Mouse (Mus musculus) adrenal gland, adult 10 weeks (tissue): ENCODE measurements around the gene Slc4a7. TPM values are rescaled to one million over a fixed set of nuclear protein-coding genes. Genes with fewer than 3 reads are reported as not detected.

Experiments used
- polyA plus RNA-seq: library from polyadenylated mRNA; stranded (reverse); fragments of 350-450 nt; fragmentation: Illumina TruSeq; extraction: RNeasy Lipid Tissue Mini Kit (QIAGEN cat#74804); gene quantifications from one replicate; pipeline ENCODE4 v1.2.3, GENCODE M21; 2014; ENCODE audit warnings: low read depth, low replicate concordance

Gene Slc4a7
- polyA plus RNA-seq: 55.8 TPM

GRCm38 (mm10) chr14:14701710-14702329 lies at the start of gene Slc4a7:
Slc4a7 (plus strand) TSS chr14:14702279.

GRCm38 (mm10) chr14:14803115-14803514 lies 101.0 kb downstream of the Slc4a7 start, which contains the start of gene Nek10:
Nek10 (plus strand) TSS chr14:14803415.

Other genes starting within 250 kb of the Slc4a7 start
- gene Nek10, start 101.1 kb downstream of the Slc4a7 start, polyA plus RNA-seq: not detected